ENCODE assay signal across 14 mouse cellular contexts in the genomic region with DNA sequence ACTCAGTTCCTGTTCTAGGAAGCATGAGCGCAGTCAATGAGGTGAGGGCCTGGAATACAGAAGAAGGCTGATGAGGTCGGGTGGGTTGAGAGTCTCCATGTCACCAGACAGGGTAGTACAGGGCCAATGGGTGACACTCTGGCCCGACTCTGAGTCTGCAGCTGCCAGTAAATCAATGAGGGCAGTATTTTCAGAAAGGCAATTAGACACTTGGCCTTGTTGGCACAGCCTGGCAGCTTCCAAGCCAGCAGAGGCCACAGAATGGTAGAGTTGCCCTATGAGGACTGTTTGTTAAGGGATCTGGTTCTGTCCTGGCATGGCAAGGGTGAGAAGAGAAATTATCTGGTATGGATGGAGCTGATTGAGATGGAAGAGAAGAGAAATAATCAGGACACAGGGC.
"Had no signal": no experiment of that assay in that cellular context is flagged by ENCODE, and none has a peak within 500 bp of the region (broad histone marks: within the 10 kb centered on the region; RNA-seq: fewer than 3 reads in every experiment).

No protein-coding gene starts in this region.

- H3K27me3 ChIP-seq: limb, embryonic 12.5 days; liver, embryonic 15.5 days; midbrain, embryonic 15.5 days; neural tube, embryonic 12.5 days had no signal

- H3K4me3 ChIP-seq: layer of hippocampus, adult 2 months; limb, embryonic 12.5 days; liver, embryonic 15.5 days; midbrain, embryonic 15.5 days; neural tube, embryonic 12.5 days had no signal

- ATAC-seq: lung, postnatal 0 days; midbrain, embryonic 15.5 days had no signal

- H3K36me3 ChIP-seq: limb, embryonic 12.5 days; liver, embryonic 15.5 days; midbrain, embryonic 15.5 days; neural tube, embryonic 12.5 days had no signal

- H3K9me3 ChIP-seq: limb, embryonic 12.5 days; liver, embryonic 15.5 days; midbrain, embryonic 15.5 days; neural tube, embryonic 12.5 days had no signal

- H3K4me2 ChIP-seq: limb, embryonic 12.5 days; liver, embryonic 15.5 days; midbrain, embryonic 15.5 days; neural tube, embryonic 12.5 days had no signal

- DNase-seq: kidney, postnatal 10 days; kidney, postnatal 4 days; liver; lung, adult 2 months; lung, postnatal 36 days; retina, postnatal 1 day; thymus, postnatal 4 days had no signal

- H3K4me1 ChIP-seq: limb, embryonic 12.5 days; liver, embryonic 15.5 days; midbrain, embryonic 15.5 days; neural tube, embryonic 12.5 days had no signal

- H3K27ac ChIP-seq: layer of hippocampus, adult 2 months; limb, embryonic 12.5 days; liver, embryonic 15.5 days; midbrain, embryonic 15.5 days; neural tube, embryonic 12.5 days; stomach, postnatal 0 days had no signal

- H3K9ac ChIP-seq: limb, embryonic 12.5 days; liver, embryonic 15.5 days; midbrain, embryonic 15.5 days; neural tube, embryonic 12.5 days had no signal
